Mouse (Mus musculus) C2C12 (cell line): ENCODE measurements at regions not wholly inside any gene's neighbourhood (a gene's known extent, or its start where the extent isn't known, plus 50 kb on each side); places are given as distances from the start of the nearest gene placed in this dataset.

ENCODE experiments used
- CTCF ChIP-seq: IDR thresholded peaks from one replicate; pipeline ENCODE4 v1.5.1; 2011; ENCODE audit not compliant: control insufficient read depth, insufficient read depth, insufficient read length
- MAX ChIP-seq: IDR thresholded peaks from one replicate; pipeline ENCODE4 v1.6.1; 2011; ENCODE audit warnings: mild to moderate bottlenecking, control low read depth
- MYOG ChIP-seq: IDR thresholded peaks from one replicate; pipeline ENCODE4 v1.6.1; 2011; ENCODE audit not compliant: control insufficient read depth, insufficient read length; ENCODE audit errors: extremely low read depth

- TF ChIP-seq CTCF (no peak), MYOG (no peak), MAX (no peak)
These were observed 70.0 kb upstream of the Raph1 start for GRCm38 (mm10) chr1:60636802-60637452.
